Mouse (Mus musculus) erythroblast, embryonic 14.5 days (primary cell): ENCODE results near the gene Bbs2.

Experiments used
- GATA1 ChIP-seq: IDR thresholded peaks from 2 replicates; pipeline ENCODE4 v1.6.1; 2012; ENCODE audit warnings: low read length, inconsistent platforms, mixed read lengths
- TAL1 ChIP-seq: IDR thresholded peaks from 3 replicates; pipeline ENCODE4 v1.6.1; 2012; ENCODE audit warnings: low read length, inconsistent platforms, mixed read lengths

GRCm38 (mm10) chr8:94135556-94135955, 36.8 kb upstream of the Bbs2 start:
- TF ChIP-seq GATA1 (no peak), TAL1 (no peak)
